Mouse (Mus musculus): Measurements from ENCODE around the gene Mynn. TPM values are rescaled to one million over a fixed set of nuclear protein-coding genes. Genes with fewer than 3 reads are reported as not detected.
A peak's percentile ranks its signal among the peaks of the same experiment; 100 is the strongest.

Gene Mynn
- total RNA-seq, 2 experiments from 2014 or later = 15.7 to 16.6 TPM

DNA sequence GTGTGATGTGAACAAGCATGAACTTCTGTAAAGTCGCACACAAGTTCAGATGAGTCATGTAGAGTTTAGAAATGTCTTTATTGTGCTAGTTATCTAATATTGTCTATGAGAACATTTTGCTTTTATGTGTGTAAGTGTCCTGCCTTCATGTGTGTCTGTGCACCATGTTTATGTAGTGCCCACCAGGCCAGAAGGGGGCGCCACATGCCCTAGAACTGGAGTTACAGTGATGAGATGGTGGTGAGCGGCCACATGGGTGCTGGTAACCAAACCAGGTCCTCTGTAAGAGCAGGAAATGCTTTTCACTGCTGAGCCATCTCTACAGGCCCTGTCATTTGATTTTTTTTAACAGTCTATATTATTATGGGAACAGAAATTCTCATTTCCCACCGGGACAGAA, 33.8 kb downstream of the Mynn start:
- no peak for DNase-seq (ENCODE audit: low spot score in 2 of 2)

DNA sequence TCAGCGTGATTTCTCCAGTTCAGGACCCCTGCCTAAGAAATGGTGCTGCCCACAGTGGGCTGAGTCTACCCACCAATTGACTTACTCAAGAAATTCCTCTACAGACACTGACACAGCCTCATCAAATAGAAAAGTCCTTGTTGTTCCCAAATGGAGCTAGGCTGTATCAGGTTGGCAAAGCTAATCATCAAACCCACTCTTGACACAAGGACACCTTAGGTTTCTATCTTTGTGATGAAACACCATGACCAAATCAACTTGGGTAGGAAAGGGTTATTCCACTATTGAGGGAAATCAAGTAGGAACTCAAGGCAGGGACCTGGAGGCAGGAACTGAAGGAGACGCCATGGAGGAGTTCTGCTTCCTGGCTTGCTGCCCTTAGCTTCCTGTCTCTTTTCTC, 42.3 kb downstream of the Mynn start, which contains the start of gene Lrriq4:
Lrriq4 (plus strand) TSS at position 301 of the 400 bp plus-strand sequence.
- DNase-seq (ENCODE audit: low spot score in 2 of 2) = no peak

DNA sequence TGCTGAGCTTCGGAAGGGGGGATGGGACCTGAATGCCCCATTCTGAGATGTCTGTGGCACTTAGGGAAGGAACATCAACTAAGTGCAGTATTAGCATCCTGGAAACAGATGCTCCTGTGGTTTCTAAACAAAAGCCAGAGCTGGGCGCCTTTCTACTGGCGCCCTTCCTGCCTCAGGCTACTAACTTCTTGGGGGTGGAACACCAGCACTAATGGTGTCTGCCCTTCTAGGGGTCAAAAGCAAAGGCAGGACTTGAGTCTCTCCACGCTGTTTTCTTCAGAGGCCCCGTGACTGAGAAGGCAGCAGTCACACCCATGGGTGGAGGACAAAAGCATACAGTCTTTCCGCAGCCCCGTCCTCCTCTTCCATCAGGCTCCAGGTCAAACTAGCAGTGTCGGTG, 44.9 kb downstream of the Mynn start:
- DNase-seq (ENCODE audit: low spot score in 2 of 2) = no peak

GRCm38 (mm10) chr3:30647440-30648090, 45.7 kb downstream of the Mynn start, which contains the start of gene Lrrc34:
Gene Lrrc34, minus strand, starts transcription at chr3:30647869.
- DNase-seq (ENCODE audit: low spot score in 2 of 2) = peak in 1 of 2 experiments; percentile 10

GRCm38 (mm10) chr3:30648466-30648865, 46.6 kb downstream of the Mynn start:
- DNase-seq (ENCODE audit: low spot score in 2 of 2) = no peak

- DNase-seq (ENCODE audit: low spot score in 2 of 2) = no peak
Measured at GRCm38 (mm10) chr3:30650062-30650841, 48.4 kb downstream of the Mynn start.

- no peak for DNase-seq (ENCODE audit: low spot score in 2 of 2)
Measured at GRCm38 (mm10) chr3:30655937-30656336, 54.1 kb downstream of the Mynn start.

GRCm38 (mm10) chr3:30658486-30658885, 56.6 kb downstream of the Mynn start:
- DNase-seq (ENCODE audit: low spot score in 2 of 2) = no peak

Other genes starting within 250 kb of the Mynn start
- 1 to 10 TPM; 5.0 to 6.9 TPM for gene Mecom, start 54.1 kb upstream of the Mynn start, total RNA-seq (2021)
- 1 to 10 TPM; 1.4 to 1.5 TPM for gene Actrt3, start 2.1 kb upstream of the Mynn start, total RNA-seq (2021)
- gene Lrriq4, start 42.4 kb downstream of the Mynn start, total RNA-seq (2021) = not detected
- under 1 TPM; 0.33 to 0.78 TPM for gene Lrrc34, start 45.8 kb downstream of the Mynn start, total RNA-seq (2021)
- gene Lrrc31, start 97.8 kb downstream of the Mynn start, total RNA-seq (2021) = not detected
- not detected for gene Samd7, start 144.2 kb downstream of the Mynn start, total RNA-seq (2021)
- gene Sec62, start 190.8 kb downstream of the Mynn start, total RNA-seq (2021) = 10 to 100 TPM; 95.7 to 96.2 TPM

Measured in layer of hippocampus, postnatal 14 days (tissue).